Mouse (Mus musculus) stomach, embryonic 16.5 days (tissue): ENCODE measurements around the gene Galnt10. TPM values are rescaled to one million over a fixed set of nuclear protein-coding genes. Genes with fewer than 3 reads are reported as not detected.

Experiments used
- ATAC-seq: fragments of 200-750 bp; cut with Nextera tagmentation; 2 replicates; pipeline ENCODE4 v1.8.0; 2017; ENCODE audit warnings: moderate number of reproducible peaks, moderate TSS enrichment; ENCODE audit not compliant: insufficient read depth, low FRiP score
- H3K27ac ChIP-seq: fragments of 300-500 bp; sonication (generic); 2 replicates; pipeline ENCODE4 v1.5.1; 2014; ENCODE audit warnings: low read length
- H3K27me3 ChIP-seq: fragments of 300-500 bp; sonication (generic); 2 replicates; pipeline ENCODE4 v1.6.1; 2014; ENCODE audit warnings: low read length, control low read depth, mixed read lengths; ENCODE audit not compliant: control insufficient read depth, insufficient read depth
- H3K36me3 ChIP-seq: fragments of 300-500 bp; sonication (generic); 2 replicates; pipeline ENCODE4 v1.6.1; 2014; ENCODE audit warnings: low read length; ENCODE audit not compliant: control insufficient read depth, insufficient read depth
- H3K4me1 ChIP-seq: fragments of 300-500 bp; sonication (generic); 2 replicates; pipeline ENCODE4 v1.6.1; 2014; ENCODE audit warnings: low read length, control low read depth, mixed read lengths; ENCODE audit not compliant: control insufficient read depth, insufficient read depth
- H3K4me2 ChIP-seq: fragments of 300-500 bp; sonication (generic); 2 replicates; pipeline ENCODE4 v1.6.1; 2014; ENCODE audit warnings: low read depth, low read length, mixed read lengths
- H3K4me3 ChIP-seq: fragments of 300-500 bp; sonication (generic); replicated peaks from 2 replicates; pipeline ENCODE4 v1.5.1; 2014; ENCODE audit warnings: mild to moderate bottlenecking, low read length
- H3K9ac ChIP-seq: fragments of 300-500 bp; sonication (generic); 2 replicates; pipeline ENCODE4 v1.6.1; 2014; ENCODE audit warnings: low read length
- H3K9me3 ChIP-seq: fragments of 300-500 bp; sonication (generic); replicated peaks from 2 replicates; pipeline ENCODE4 v1.6.1; 2016; ENCODE audit warnings: low read length, control low read depth; ENCODE audit not compliant: control insufficient read depth
- WGBS: fragments of 180-500 bp; shearing (Covaris S2); extraction: QIAGEN DNeasy Blood & Tissue Kit; methylation state at CpG from one replicate; pipeline ENCODE4 v1.1.7; 2014; 5-methylcytosine and 5-hydroxymethylcytosine counted together
- polyA plus RNA-seq: library from polyadenylated mRNA; unstranded; fragments of >200 nt; fragmentation: Nextera tagmentation; extraction: Ambion mirVana; gene quantifications from 2 replicates; pipeline ENCODE4 v1.2.1, GENCODE M21; 2015

Galnt10 gene
- polyA plus RNA-seq, 1 experiment from 2014 or later, result 17.4 TPM

DNA sequence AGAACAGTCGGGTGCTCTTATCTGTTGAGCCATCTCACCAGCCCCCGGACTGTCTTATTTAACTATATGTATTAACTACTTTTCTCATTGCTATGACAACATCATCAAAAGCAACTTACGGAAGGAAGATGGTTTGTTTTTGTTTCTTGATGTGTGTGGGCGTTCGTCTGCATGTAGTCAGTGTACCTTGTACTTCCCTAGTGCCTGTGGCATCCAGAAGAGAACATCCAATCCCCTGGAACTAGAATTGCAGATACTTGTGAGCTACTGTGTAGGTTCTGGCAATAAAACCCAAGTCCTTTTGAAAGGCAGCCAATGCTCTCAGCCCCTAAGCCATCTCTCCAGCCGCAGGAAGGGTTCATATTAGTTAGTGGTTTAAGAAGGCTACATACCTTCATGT is 72.8 kb downstream of the Galnt10 start:
- H3K9ac ChIP-seq, result no peak overlapping the region
- no peaks in the 10 kb centered on the region for H3K9me3 ChIP-seq
- no peaks in the 10 kb centered on the region for H3K27me3 ChIP-seq
- no peak overlapping the region for H3K4me3 ChIP-seq
- no peak overlapping the region for H3K27ac ChIP-seq
- H3K4me1 ChIP-seq, result peaks cover 8% of the 10 kb centered on the region; the same call in 1 of the 2 replicates
- no peak overlapping the region for H3K4me2 ChIP-seq
- no peaks in the 10 kb centered on the region for H3K36me3 ChIP-seq
- no peak for ATAC-seq
- 89% methylated on average over 6 of the region's 6 CpGs for WGBS

DNA sequence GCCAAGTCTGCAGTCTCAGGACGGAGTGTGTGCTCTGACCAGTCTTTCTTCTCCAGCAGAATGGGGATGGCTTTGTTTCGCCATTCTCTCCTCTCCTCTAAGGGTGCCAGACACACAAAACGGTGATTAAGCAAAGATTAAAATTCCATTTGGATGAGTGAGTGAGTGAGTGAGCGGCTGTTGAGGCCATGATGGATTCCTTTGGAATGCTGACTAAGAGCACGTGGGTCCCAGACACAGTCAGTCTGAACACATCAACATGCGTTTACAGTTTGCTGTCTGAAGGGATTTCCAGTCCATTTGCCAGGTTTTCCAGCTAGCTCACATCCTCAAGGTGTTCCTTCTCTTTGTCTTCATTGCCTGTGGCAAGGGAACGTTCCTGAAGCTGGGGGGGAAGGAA is 74.4 kb downstream of the Galnt10 start:
- no peak overlapping the region for H3K4me3 ChIP-seq
- 21% methylated on average over 7 of the region's 7 CpGs for WGBS
- H3K27me3 ChIP-seq, result no peaks in the 10 kb centered on the region
- peak; percentile 51 for ATAC-seq
- H3K27ac ChIP-seq, result 0 out of 2 replicates have a peak overlapping the region, but pooled peaks have one; percentile 48
- H3K4me2 ChIP-seq, result no peak overlapping the region
- H3K36me3 ChIP-seq, result no peaks in the 10 kb centered on the region
- H3K9ac ChIP-seq, result no peak overlapping the region
- peaks cover 8% of the 10 kb centered on the region; the same call in 1 of the 2 replicates for H3K4me1 ChIP-seq
- H3K9me3 ChIP-seq, result no peaks in the 10 kb centered on the region

DNA sequence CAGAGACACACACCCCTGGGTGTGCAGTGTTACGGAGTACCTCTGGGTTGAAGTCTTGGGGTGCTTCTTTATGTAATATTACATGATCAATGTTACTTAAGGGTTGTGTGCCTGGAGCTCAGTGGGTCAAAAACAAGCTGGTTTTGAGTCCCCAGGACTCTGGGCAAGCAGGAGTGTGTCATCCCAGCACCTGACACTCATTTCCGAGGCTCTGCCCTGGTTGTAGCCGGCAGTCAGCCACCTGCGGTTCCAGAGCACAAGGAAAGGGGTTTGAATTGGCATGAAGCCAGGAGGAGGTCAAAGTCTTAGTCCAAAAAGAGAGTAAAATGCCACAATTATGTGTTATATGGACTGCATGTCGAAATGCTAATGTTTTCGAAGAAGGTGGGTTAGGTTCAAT is 74.8 kb downstream of the Galnt10 start:
- ATAC-seq, result no peak
- no peak overlapping the region for H3K27ac ChIP-seq

DNA sequence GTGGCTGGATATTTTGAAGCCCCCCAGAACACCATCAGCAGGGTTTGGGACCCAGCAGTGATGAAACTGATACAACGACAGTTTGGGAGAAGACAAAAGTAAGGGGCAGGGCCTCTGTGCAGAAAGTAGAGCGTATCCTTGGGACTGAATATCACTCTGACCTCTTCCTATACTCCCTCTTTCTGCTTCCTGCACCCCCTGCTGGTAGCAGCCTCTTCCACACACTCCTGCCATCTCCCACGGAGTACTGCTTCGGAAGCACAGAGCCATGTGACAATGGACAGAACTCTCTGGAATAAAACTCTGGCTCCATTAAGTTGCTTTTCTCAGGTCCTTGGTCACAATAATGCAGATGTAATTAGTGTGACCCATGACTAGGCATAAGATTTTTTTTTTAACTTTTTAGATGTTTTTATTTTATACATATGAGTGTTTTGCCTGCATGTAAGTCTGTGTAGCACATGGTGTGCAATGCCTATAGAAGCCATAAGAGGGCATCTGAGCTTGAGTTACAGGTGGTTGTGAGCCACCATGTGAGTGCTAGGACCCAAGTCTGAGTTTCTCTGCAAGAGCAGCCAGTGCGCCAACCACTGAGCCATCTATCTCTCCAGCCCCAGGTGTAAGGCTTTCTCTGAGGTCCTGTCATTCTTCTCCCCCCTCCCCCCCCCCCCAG is 79.7 kb downstream of the Galnt10 start:
- Histone ChIP-seq H3K27me3 (no peaks in the 10 kb centered on the region), H3K9me3 (no peaks in the 10 kb centered on the region), H3K4me1 (0 out of 2 replicates have a peak, but pooled peaks cover 5% of the 10 kb centered on the region), H3K27ac (no peak overlapping the region), H3K36me3 (no peaks in the 10 kb centered on the region; the same call in 1 of the 2 replicates), H3K4me3 (no peak overlapping the region), H3K4me2 (no peak overlapping the region), H3K9ac (no peak overlapping the region)
- no peak for ATAC-seq
- WGBS, result 81% methylated on average over 5 of the region's 5 CpGs

More for the DNA sequence above, 74.8 kb downstream of the Galnt10 start:
- Histone ChIP-seq H3K4me1 (peaks cover 8% of the 10 kb centered on the region; the same call in 1 of the 2 replicates), H3K4me2 (no peak overlapping the region), H3K4me3 (no peak overlapping the region), H3K9ac (no peak overlapping the region), H3K9me3 (no peaks in the 10 kb centered on the region), H3K27me3 (no peaks in the 10 kb centered on the region), H3K36me3 (no peaks in the 10 kb centered on the region)
- WGBS, result 52% methylated on average over 6 of the region's 6 CpGs

DNA sequence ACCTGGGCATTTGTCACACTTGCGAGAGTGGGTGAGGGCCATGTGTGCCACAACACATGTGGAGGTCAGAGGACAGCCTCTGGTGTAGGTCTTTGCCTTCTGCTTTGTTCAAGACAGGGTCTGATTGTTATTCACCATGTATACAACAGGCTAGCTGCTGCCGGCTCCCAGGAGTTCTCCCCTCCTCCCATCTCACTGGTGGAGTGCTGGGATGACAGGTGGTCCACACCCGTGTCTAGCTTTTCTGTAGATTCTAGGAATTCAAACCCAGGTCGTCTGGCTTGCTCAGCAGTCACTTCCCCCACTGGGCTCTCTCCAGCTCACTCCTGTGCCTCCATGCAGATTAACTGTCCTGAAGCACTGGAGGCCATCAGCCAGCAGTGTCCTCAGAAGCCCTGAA is 80.7 kb downstream of the Galnt10 start:
- Histone ChIP-seq H3K27me3 (no peaks in the 10 kb centered on the region), H3K4me2 (no peak overlapping the region), H3K9me3 (no peaks in the 10 kb centered on the region), H3K27ac (no peak overlapping the region), H3K9ac (no peak overlapping the region), H3K36me3 (no peaks in the 10 kb centered on the region; the same call in 1 of the 2 replicates), H3K4me3 (no peak overlapping the region), H3K4me1 (0 out of 2 replicates have a peak, but pooled peaks cover 3% of the 10 kb centered on the region)
- ATAC-seq, result no peak
- WGBS, result 50% methylated on average over 4 of the region's 4 CpGs

DNA sequence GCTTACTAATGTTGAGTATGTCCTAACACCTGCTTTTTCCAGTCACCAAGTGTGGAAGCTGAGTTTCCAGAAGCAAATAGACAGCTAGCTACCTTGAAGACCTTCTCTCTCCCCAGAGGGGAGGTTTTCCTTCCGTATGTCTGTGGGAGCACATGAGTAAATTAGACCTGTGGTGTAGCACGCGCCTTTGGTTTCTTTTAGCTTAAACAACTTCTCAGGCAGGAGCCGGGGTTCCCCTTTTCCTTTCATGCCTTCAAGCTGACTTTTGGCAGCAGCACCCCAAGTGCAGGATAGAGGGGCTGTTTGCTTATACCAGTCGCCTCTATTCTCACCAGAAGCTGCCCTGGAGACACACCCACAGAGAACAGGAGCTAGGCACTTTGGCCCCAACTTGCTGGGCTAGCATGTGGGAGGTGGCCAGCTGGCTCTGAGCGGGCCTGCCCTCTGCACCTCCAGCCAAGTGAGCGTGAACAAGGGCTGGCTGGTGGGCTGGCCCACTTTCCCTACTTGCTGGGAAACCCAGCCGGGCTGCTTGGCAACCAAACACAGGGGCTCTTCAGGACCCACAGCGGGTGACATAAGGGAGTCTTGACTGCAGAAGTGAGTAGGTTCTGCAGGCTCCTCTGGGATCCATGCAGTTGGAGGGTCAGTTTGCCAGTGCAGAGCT is 82.2 kb downstream of the Galnt10 start:
- ATAC-seq, result peak; percentile 58; the same call in 1 of the 2 replicates
- H3K4me2 ChIP-seq, result no peak overlapping the region
- no peaks in the 10 kb centered on the region; the same call in 1 of the 2 replicates for H3K36me3 ChIP-seq
- 0 out of 2 replicates have a peak, but pooled peaks cover 3% of the 10 kb centered on the region for H3K4me1 ChIP-seq
- 56% methylated on average over 9 of the region's 9 CpGs for WGBS
- H3K4me3 ChIP-seq, result no peak overlapping the region
- H3K9me3 ChIP-seq, result no peaks in the 10 kb centered on the region
- H3K27me3 ChIP-seq, result no peaks in the 10 kb centered on the region
- H3K27ac ChIP-seq, result no peak overlapping the region
- H3K9ac ChIP-seq, result no peak overlapping the region

DNA sequence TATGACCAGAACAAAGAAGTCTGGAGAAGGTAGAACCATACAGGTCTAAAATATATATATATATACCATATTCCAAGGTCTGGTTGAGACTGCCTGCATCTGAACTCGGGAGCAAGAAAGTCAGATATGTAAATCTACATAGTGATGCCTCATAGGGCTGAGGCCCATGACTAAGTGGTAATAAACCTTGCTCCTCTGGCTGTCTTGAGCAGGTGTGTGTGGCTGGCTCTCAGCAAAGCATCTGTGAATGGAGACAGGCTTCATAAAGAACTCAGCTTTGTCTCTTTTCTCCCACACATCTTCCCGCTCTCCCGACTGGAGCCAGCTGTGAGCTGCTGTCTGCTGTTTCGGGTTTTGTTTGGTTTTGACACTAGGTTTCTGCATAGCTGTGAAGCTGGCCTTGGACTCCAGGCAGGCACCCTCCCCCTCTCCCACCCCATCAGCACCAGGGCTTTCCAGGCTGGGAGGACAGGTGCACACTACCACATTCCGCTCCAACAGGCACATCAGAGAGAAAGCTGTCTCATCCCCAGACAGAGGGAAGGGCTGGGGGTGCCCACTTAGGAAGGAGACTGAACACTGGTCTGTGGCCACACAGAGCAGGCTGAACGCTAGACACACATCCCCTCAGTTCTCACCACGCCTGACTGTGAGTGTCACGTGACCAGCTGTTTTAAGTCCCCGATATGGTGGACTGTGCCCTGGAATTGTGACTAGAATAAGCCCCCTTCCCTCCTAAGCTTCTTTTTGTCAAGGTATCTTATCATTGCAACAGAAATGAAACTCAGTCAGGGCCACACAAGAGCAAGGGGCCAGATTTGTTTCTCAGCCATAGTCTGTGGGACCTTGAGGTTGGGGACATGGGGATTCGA is 87.4 kb downstream of the Galnt10 start:
- WGBS, result 55% methylated on average over 10 of the region's 10 CpGs

DNA sequence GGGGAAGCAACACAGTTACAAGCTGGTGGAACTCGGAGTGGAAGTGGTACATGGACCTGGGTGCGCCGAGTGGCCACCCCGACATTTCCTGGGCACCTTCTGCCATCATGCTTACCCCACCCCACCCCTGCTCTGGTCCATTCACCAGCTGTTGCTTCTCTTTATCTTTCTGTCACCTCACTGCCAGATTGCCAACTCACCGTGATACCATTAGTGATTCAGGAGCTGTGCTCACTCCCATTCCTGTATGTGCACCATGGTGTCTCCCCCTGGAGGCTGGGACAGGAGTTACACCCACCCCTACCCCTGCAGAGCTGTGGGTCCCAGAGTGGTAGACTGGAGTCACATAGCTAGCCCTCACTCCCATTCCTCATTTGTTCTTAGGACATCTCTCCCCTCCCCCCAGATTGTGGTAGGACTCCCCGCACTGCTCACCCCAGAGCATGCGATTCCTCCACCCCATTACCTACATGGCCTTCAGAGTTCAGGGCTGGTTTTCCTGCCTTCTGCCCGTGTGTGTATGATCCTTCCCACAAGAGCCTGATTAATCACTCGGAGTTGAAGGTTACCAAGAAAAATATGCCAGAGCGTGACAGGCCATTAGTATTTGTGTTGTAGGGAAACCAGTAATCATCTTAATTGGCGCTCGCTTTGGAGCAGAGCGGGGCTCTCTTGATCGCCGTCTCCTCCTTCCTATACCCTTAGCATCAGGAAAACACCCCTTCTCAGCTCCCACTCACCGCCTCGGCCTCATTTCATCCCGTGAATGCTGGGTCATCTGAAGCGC is 102.2 kb downstream of the Galnt10 start:
- Histone ChIP-seq H3K9ac (no peak overlapping the region), H3K27me3 (no peaks in the 10 kb centered on the region), H3K36me3 (no peaks in the 10 kb centered on the region), H3K4me2 (no peak overlapping the region), H3K27ac (no peak overlapping the region), H3K9me3 (no peaks in the 10 kb centered on the region), H3K4me3 (no peak overlapping the region), H3K4me1 (no peaks in the 10 kb centered on the region)
- 64% methylated on average over 19 of the region's 19 CpGs for WGBS
- ATAC-seq, result peak; percentile 18

More for the DNA sequence above, 87.4 kb downstream of the Galnt10 start:
- Histone ChIP-seq H3K4me3 (no peak overlapping the region), H3K4me2 (no peak overlapping the region), H3K27ac (no peak overlapping the region), H3K4me1 (no peaks in the 10 kb centered on the region), H3K36me3 (no peaks in the 10 kb centered on the region), H3K9me3 (no peaks in the 10 kb centered on the region), H3K27me3 (no peaks in the 10 kb centered on the region), H3K9ac (no peak overlapping the region)
- ATAC-seq, result peak; percentile 33; the same call in 1 of the 2 replicates
